Mouse (Mus musculus) liver, postnatal 0 days (tissue): ENCODE results near the gene Glt8d1.

ENCODE experiments used
- CTCF ChIP-seq: sonication (generic); IDR thresholded peaks from 2 replicates; pipeline ENCODE4 v1.5.1; 2016; ENCODE audit warnings: antibody characterized with exemption, low read depth
- EP300 ChIP-seq: IDR thresholded peaks from 2 replicates; pipeline ENCODE4 v1.6.1; 2016; ENCODE audit warnings: antibody characterized with exemption, low read depth, mild to moderate bottlenecking

GRCm38 (mm10) chr14:30959031-30959430, 42.2 kb upstream of the Glt8d1 start:
- TF ChIP-seq CTCF (no peak), EP300 (no peak)
